Mouse (Mus musculus): ENCODE results near the gene Pik3r2.

- TF ChIP-seq CTCF (IDR thresholded peaks at IDR 0.05; ENCODE audit: control insufficient read depth, insufficient read depth, insufficient read length) (no peak), CEBPB (IDR thresholded peaks at IDR 0.05; ENCODE audit: low read depth) (no peak), FOSL1 (IDR thresholded peaks at IDR 0.05; ENCODE audit: insufficient read depth, low read length, poor library complexity, severe bottlenecking) (no peak), USF1 (IDR thresholded peaks at IDR 0.05; ENCODE audit: low read depth) (no peak), MAX (IDR thresholded peaks at IDR 0.05) (no peak), MYOD1 (IDR thresholded peaks at IDR 0.05; ENCODE audit: control insufficient read depth, insufficient read length, low read depth) (no peak)
Observed at GRCm38 (mm10) chr8:70764676-70765075, 11.8 kb downstream of the Pik3r2 start.
